Mouse (Mus musculus) embryo, embryonic 10 days (tissue): Measurements from ENCODE around the gene Khdrbs2.
"Not testable (repeated sequence)": the region's sequence is repeated elsewhere in the genome, so short reads cannot be mapped to it uniquely, and the experiment has no call there.

Source experiments
- DNase-seq: peaks from one replicate; pipeline ENCODE4 v3.0.0-alpha.2; 2015; ENCODE audit warnings: low spot score

The Khdrbs2 gene

GRCm38 (mm10) chr1:32471022-32471421 is 298.5 kb downstream of the Khdrbs2 start:
- no peak for DNase-seq

- DNase-seq, result no peak
These were observed 299.1 kb downstream of the Khdrbs2 start for GRCm38 (mm10) chr1:32471502-32472214.

- no peak for DNase-seq
These were observed 315.4 kb downstream of the Khdrbs2 start for GRCm38 (mm10) chr1:32487944-32488343.

- DNase-seq, result no peak
These were observed 330.9 kb downstream of the Khdrbs2 start for GRCm38 (mm10) chr1:32503381-32503780.

- DNase-seq, result not testable (repeated sequence)
These were observed 374.7 kb downstream of the Khdrbs2 start, which contains the start of gene Gm5415 for GRCm38 (mm10) chr1:32547194-32547593. TSS of gene Gm5415 (minus strand) at chr1:32547294.

GRCm38 (mm10) chr1:32553459-32553858 is 380.9 kb downstream of the Khdrbs2 start:
- DNase-seq, result no peak

GRCm38 (mm10) chr1:32553925-32554324 is 381.4 kb downstream of the Khdrbs2 start:
- DNase-seq, result peak; percentile 9

GRCm38 (mm10) chr1:32568901-32569300 is 396.4 kb downstream of the Khdrbs2 start:
- DNase-seq, result no peak

GRCm38 (mm10) chr1:32626060-32626459 is 453.5 kb downstream of the Khdrbs2 start:
- DNase-seq, result no peak

- DNase-seq, result no peak
These were observed 460.2 kb downstream of the Khdrbs2 start for GRCm38 (mm10) chr1:32632415-32633354.

GRCm38 (mm10) chr1:32633404-32633803 is 460.9 kb downstream of the Khdrbs2 start:
- no peak for DNase-seq

- no peak for DNase-seq
These were observed 466.6 kb downstream of the Khdrbs2 start for GRCm38 (mm10) chr1:32639118-32639517.

GRCm38 (mm10) chr1:32649647-32650209 is 477.2 kb downstream of the Khdrbs2 start:
- no peak for DNase-seq

- DNase-seq, result no peak
These were observed 521.3 kb downstream of the Khdrbs2 start for GRCm38 (mm10) chr1:32693806-32694205.

GRCm38 (mm10) chr1:32700132-32700531 is 527.6 kb downstream of the Khdrbs2 start:
- no peak for DNase-seq

- no peak for DNase-seq
These were observed 528.8 kb downstream of the Khdrbs2 start for GRCm38 (mm10) chr1:32701267-32701666.
